Mouse (Mus musculus): ENCODE measurements around the gene Arl14ep. TPM values are rescaled to one million over a fixed set of nuclear protein-coding genes. Genes with fewer than 3 reads are reported as not detected.

Gene Arl14ep
- polyA plus RNA-seq (2012; rRNA removed), result 0.40 and 0.75 TPM in 2 replicates

DNA sequence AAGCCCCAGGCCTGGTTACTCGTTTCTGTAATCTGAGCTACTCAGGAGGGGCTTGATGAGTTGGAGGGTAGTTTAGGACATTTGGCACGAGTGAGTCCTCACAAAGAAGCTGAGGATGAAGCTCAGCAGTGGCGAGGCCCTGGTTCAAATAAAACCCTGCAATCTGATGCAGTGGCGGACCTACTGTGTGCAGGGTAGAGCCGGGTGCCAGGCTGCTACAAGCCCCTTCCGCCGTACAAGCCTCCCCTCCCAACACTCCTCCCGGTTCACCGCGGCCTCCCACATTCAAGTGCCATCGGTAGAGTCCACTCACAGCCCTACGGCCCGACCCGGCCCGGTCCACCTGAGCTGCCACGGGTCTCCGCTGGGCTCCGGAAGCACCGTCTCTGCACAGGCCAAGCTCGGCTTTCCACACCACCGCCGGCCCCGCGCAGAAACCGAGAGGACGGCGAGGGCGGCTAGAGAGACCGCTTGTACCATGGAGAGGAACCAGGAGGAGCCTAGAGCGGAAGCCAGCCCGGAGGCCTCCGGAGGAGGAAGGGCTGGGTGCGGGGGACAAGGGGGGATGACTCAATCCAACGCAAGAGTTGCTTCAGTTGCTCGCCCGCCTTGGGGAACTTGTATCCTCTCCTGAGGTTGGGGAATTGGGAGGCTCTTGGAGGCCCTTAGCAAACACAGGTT lies at the start of gene Arl14ep:
Arl14ep (minus strand) TSS at position 466 of the 681 bp plus-strand sequence.

Other genes starting within 250 kb of the Arl14ep start
- not detected in 2 replicates for gene Fshb, start 85.2 kb upstream of the Arl14ep start, polyA plus RNA-seq (2012; rRNA removed)